Mouse (Mus musculus) C2C12 (cell line): ENCODE results near the gene Sgca.

ENCODE experiments used
- CEBPB ChIP-seq: IDR thresholded peaks from one replicate; pipeline ENCODE4 v1.6.1; 2011; ENCODE audit warnings: low read depth, mild to moderate bottlenecking, control low read depth, moderate library complexity
- CTCF ChIP-seq: IDR thresholded peaks from one replicate; pipeline ENCODE4 v1.5.1; 2011; ENCODE audit not compliant: control insufficient read depth, insufficient read depth, insufficient read length
- FOSL1 ChIP-seq: IDR thresholded peaks from one replicate; pipeline ENCODE4 v1.8.0; 2011; ENCODE audit warnings: mild to moderate bottlenecking, low read length; ENCODE audit not compliant: poor library complexity, insufficient read depth, severe bottlenecking
- MAX ChIP-seq: IDR thresholded peaks from one replicate; pipeline ENCODE4 v1.6.1; 2011; ENCODE audit warnings: mild to moderate bottlenecking, control low read depth
- MYOD1 ChIP-seq: IDR thresholded peaks from one replicate; pipeline ENCODE4 v1.6.1; 2011; ENCODE audit warnings: low read depth; ENCODE audit not compliant: control insufficient read depth, insufficient read length
- MYOG ChIP-seq: IDR thresholded peaks from one replicate; pipeline ENCODE4 v1.6.1; 2011; ENCODE audit not compliant: control insufficient read depth, insufficient read length; ENCODE audit errors: extremely low read depth
- USF1 ChIP-seq: IDR thresholded peaks from one replicate; pipeline ENCODE4 v1.6.1; 2011; ENCODE audit warnings: low read depth, mild to moderate bottlenecking, control low read depth, moderate library complexity

DNA sequence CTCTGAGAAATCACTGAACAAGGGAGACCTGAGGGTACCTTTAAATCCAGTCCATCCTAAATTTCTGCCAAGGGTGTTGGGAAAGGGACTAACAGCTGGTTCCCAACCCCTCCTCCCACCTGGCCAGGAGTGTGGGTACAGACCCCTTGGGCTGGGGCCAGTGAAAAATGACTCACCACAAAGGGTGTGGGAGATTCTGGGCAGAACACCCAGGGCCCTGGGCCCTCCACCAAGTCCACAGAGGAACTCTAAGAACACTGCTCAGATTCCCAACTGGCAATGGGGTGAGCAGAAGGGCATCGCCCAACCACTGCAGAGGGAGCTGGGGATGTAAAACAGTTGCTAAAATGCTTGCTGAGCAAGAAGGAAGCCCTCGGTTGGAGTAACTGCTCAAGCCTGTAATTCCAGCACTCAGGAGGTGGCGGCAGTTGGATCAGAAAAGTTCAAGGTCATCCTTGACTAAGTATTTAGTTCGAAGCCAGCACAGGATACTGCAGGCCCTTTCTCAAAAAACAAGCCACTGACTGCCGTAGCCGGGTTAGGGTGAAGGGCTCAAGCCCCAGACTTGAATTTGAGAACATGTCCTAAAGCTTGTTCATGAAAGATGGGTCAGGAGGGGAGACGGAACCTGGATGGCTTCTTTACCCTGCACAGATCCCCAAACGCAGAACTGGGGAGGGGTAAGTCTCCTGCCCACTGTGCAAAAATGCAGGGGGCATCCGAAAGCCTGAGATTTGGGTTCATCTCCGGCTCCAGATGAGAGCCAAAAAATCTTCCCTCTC lies 12.8 kb upstream of the Sgca start:
- no peak for TF ChIP-seq CTCF
- TF ChIP-seq MYOD1 = no peak
- no peak for TF ChIP-seq FOSL1
- TF ChIP-seq USF1 = no peak
- TF ChIP-seq CEBPB = no peak
- TF ChIP-seq MAX = no peak
- no peak for TF ChIP-seq MYOG
